Comparison of ENCODE assay signal across 8 mouse cellular contexts in genomic region chr6:15793602-15794345, GRCm38 (mm10).
DNase-seq lines count a peak whose midpoint lies in the region; ATAC-seq lines count a peak whose summit lies in the region.

No protein-coding gene starts in this region.

- intact Hi-C loops in left cerebral cortex, postnatal 14 days (cut with DNase I): loop anchor here (10.0 kb wide), 1 partner anchor 889 kb away; the partner anchor contains the start of gene Foxp2
- intact Hi-C loops in left cerebral cortex, postnatal 36 days (cut with DNase I): no loop called here

- H3K4me2 ChIP-seq in kidney, embryonic 14.5 days (replicated peaks; ENCODE audit: low read depth, low read length): no peak overlapping the region

- DNase-seq in kidney, adult 11 months: peak; percentile 27
- peak; percentile 40 for DNase-seq in kidney, adult 18-20 months
- no peak for DNase-seq in left cerebral cortex, postnatal 14 days (ENCODE audit: low spot score in 2 of 2)
- DNase-seq in left cerebral cortex, postnatal 36 days (ENCODE audit: low spot score in 2 of 2): no peak
- no peak for DNase-seq in thymus, postnatal 10 days (ENCODE audit: low spot score in 2 of 2)

- ATAC-seq in kidney, embryonic 14.5 days (ENCODE audit: low FRiP score, low TSS enrichment): no peak
- 0 out of 2 replicates have a peak, but pooled peaks have one; percentile 39 for ATAC-seq in megakaryocyte-erythroid progenitor cell, adult 5-6 weeks (replicated peaks; ENCODE audit: low FRiP score, low TSS enrichment, poor library complexity, severe bottlenecking)

- H3K4me3 ChIP-seq in kidney, embryonic 14.5 days (ENCODE audit: low read length): no peak overlapping the region
- peak overlapping the region; percentile 49 for H3K4me3 ChIP-seq in brown adipose tissue, adult 24 weeks (ENCODE audit: insufficient read depth, low read depth, low read length)

- no peaks in the 10 kb centered on the region for H3K9me3 ChIP-seq in kidney, embryonic 14.5 days (ENCODE audit: control insufficient read depth, low read length)

- 51% methylated on average over 8 of the region's 8 CpGs for WGBS in kidney, embryonic 14.5 days

- H3K27me3 ChIP-seq in kidney, embryonic 14.5 days (ENCODE audit: control insufficient read depth, insufficient read depth, low read length): no peaks in the 10 kb centered on the region

- H3K4me1 ChIP-seq in kidney, embryonic 14.5 days (ENCODE audit: control insufficient read depth, insufficient read depth, low read length): 0 out of 2 replicates have a peak, but pooled peaks cover 9% of the 10 kb centered on the region
- peaks cover 21% of the 10 kb centered on the region for H3K4me1 ChIP-seq in brown adipose tissue, adult 24 weeks (ENCODE audit: control insufficient read depth, insufficient read depth, insufficient read length, low read length)

- H3K27ac ChIP-seq in kidney, embryonic 14.5 days (ENCODE audit: low read depth, low read length): no peak overlapping the region
- H3K27ac ChIP-seq in brown adipose tissue, adult 24 weeks (replicated peaks; ENCODE audit: low read depth, low read length): peak overlapping the region; percentile 87

- H3K9ac ChIP-seq in kidney, embryonic 14.5 days (ENCODE audit: low read depth, low read length): no peak overlapping the region

- H3K36me3 ChIP-seq in kidney, embryonic 14.5 days (ENCODE audit: control insufficient read depth, insufficient read depth, low read length): no peaks in the 10 kb centered on the region

Comparison
In these comparisons a context has a peak if more than half of its experiments do, and no peak if none do; other contexts are left out.
1. DNase-seq: peak in kidney, adult 11 months (single experiment) and kidney, adult 18-20 months (single experiment); none in left cerebral cortex, postnatal 14 days (0 of 2), left cerebral cortex, postnatal 36 days (0 of 2) and thymus, postnatal 10 days (0 of 2).